ENCODE assay signal across 21 mouse cellular contexts in genomic region chr5:24401969-24402368, GRCm38 (mm10). TPM values are rescaled to one million over a fixed set of nuclear protein-coding genes. Genes with fewer than 3 reads are reported as not detected.
DNase-seq lines count a peak whose midpoint lies in the region; ATAC-seq and TF ChIP-seq lines count a peak whose summit lies in the region.
"Had no signal": no experiment of that assay in that cellular context is flagged by ENCODE, and none has a peak within 500 bp of the region (broad histone marks: within the 10 kb centered on the region; RNA-seq: fewer than 3 reads in every experiment).

No protein-coding gene starts in this region.

- no peak overlapping the region for H3K9ac ChIP-seq in heart, postnatal 0 days (replicated peaks; ENCODE audit: low read depth, low read length)
- no peak overlapping the region for H3K9ac ChIP-seq in lung, embryonic 14.5 days
- H3K9ac ChIP-seq in hindbrain, embryonic 16.5 days (ENCODE audit: low read depth, low read length) = no peak overlapping the region
- no peak overlapping the region for H3K9ac ChIP-seq in kidney, embryonic 16.5 days (replicated peaks; ENCODE audit: low read length)
- H3K9ac ChIP-seq: limb, embryonic 13.5 days; liver, embryonic 15.5 days had no signal

- no peak overlapping the region for H3K27ac ChIP-seq in heart, postnatal 0 days (ENCODE audit: low read depth)
- H3K27ac ChIP-seq in lung, embryonic 14.5 days (ENCODE audit: low read depth) = no peak overlapping the region
- H3K27ac ChIP-seq in hindbrain, embryonic 16.5 days (ENCODE audit: low read depth, low read length) = no peak overlapping the region
- no peak overlapping the region for H3K27ac ChIP-seq in kidney, embryonic 16.5 days (ENCODE audit: low read length)
- H3K27ac ChIP-seq: forebrain, embryonic 10.5 days; gastrocnemius, adult 2 months; limb, embryonic 13.5 days; liver, embryonic 15.5 days had no signal

- H3K36me3 ChIP-seq in heart, postnatal 0 days (replicated peaks; ENCODE audit: control insufficient read depth, insufficient read depth, low read length) = peaks cover 59% of the 10 kb centered on the region
- peaks cover 35% of the 10 kb centered on the region; the same call in 1 of the 2 replicates for H3K36me3 ChIP-seq in lung, embryonic 14.5 days (ENCODE audit: insufficient read depth)
- H3K36me3 ChIP-seq in hindbrain, embryonic 16.5 days (ENCODE audit: control insufficient read depth, insufficient read depth, low read length) = peaks cover 4% of the 10 kb centered on the region
- H3K36me3 ChIP-seq in kidney, embryonic 16.5 days (ENCODE audit: insufficient read depth, low read length) = peaks cover 17% of the 10 kb centered on the region

- no peaks in the 10 kb centered on the region for H3K4me1 ChIP-seq in heart, postnatal 0 days (ENCODE audit: control insufficient read depth, insufficient read depth)
- no peaks in the 10 kb centered on the region for H3K4me1 ChIP-seq in lung, embryonic 14.5 days (ENCODE audit: insufficient read depth)
- no peaks in the 10 kb centered on the region; the same call in 1 of the 2 replicates for H3K4me1 ChIP-seq in hindbrain, embryonic 16.5 days (ENCODE audit: control insufficient read depth, insufficient read depth, low read depth, low read length)
- no peaks in the 10 kb centered on the region for H3K4me1 ChIP-seq in kidney, embryonic 16.5 days (ENCODE audit: insufficient read depth, low read length)
- H3K4me1 ChIP-seq: limb, embryonic 13.5 days had no signal

- DNase-seq in heart, postnatal 0 days (ENCODE audit: low spot score) = no peak
- no peak for DNase-seq in heart, adult 18-20 months
- DNase-seq in lung, embryonic 14.5 days = no peak
- no peak for DNase-seq in lung, adult 18-20 months
- DNase-seq in Muller cell, postnatal 12 days (ENCODE audit: inconsistent ontology term) = peak; percentile 46
- no peak for DNase-seq in thymus, postnatal 36 days
- DNase-seq: adrenal gland, postnatal 25 days; gastrocnemius, adult 2 months; heart, adult 11 months; kidney, adult 2 months; lung, postnatal 4 days; right cerebral cortex, adult 18-20 months; spleen, adult 18-20 months; thymus, postnatal 4 days had no signal

- WGBS in heart, postnatal 0 days = 32% methylated on average over 9 of the region's 9 CpGs
- 68% methylated on average over 9 of the region's 9 CpGs for WGBS in lung, embryonic 14.5 days
- 51% methylated on average over 9 of the region's 9 CpGs for WGBS in hindbrain, embryonic 16.5 days
- 89% methylated on average over 9 of the region's 9 CpGs for WGBS in kidney, embryonic 16.5 days

- no peak overlapping the region for H3K4me2 ChIP-seq in heart, postnatal 0 days (ENCODE audit: low read depth, low read length)
- H3K4me2 ChIP-seq in lung, embryonic 14.5 days = no peak overlapping the region
- no peak overlapping the region for H3K4me2 ChIP-seq in hindbrain, embryonic 16.5 days (ENCODE audit: low read length)
- H3K4me2 ChIP-seq in kidney, embryonic 16.5 days (replicated peaks; ENCODE audit: low read depth, low read length) = no peak overlapping the region
- H3K4me2 ChIP-seq: limb, embryonic 13.5 days; liver, embryonic 15.5 days had no signal

- TF ChIP-seq EP300 in heart, postnatal 0 days (IDR thresholded peaks at IDR 0.05; ENCODE audit: low read depth) = no peak

- TF ChIP-seq CTCF in heart, postnatal 0 days (IDR thresholded peaks at IDR 0.05; ENCODE audit: low read depth) = no peak
- TF ChIP-seq CTCF in lung, embryonic 14.5 days (IDR thresholded peaks at IDR 0.05; ENCODE audit: low read depth) = no peak

- H3K27me3 ChIP-seq in heart, postnatal 0 days (ENCODE audit: control insufficient read depth, insufficient read depth, low read length) = no peaks in the 10 kb centered on the region
- H3K27me3 ChIP-seq in lung, embryonic 14.5 days (ENCODE audit: insufficient read depth, low read length) = no peaks in the 10 kb centered on the region
- H3K27me3 ChIP-seq in hindbrain, embryonic 16.5 days (replicated peaks; ENCODE audit: control insufficient read depth, insufficient read depth, low read length) = no peaks in the 10 kb centered on the region
- H3K27me3 ChIP-seq in kidney, embryonic 16.5 days (ENCODE audit: insufficient read depth, low read length) = no peaks in the 10 kb centered on the region
- H3K27me3 ChIP-seq: limb, embryonic 13.5 days; liver, embryonic 15.5 days had no signal

- H3K9me3 ChIP-seq in heart, postnatal 0 days (replicated peaks; ENCODE audit: control insufficient read depth, low read length) = no peaks in the 10 kb centered on the region
- H3K9me3 ChIP-seq in lung, embryonic 14.5 days (ENCODE audit: low read depth, low read length) = no peaks in the 10 kb centered on the region
- H3K9me3 ChIP-seq in hindbrain, embryonic 16.5 days (ENCODE audit: control insufficient read depth, low read length) = no peaks in the 10 kb centered on the region
- H3K9me3 ChIP-seq in kidney, embryonic 16.5 days (ENCODE audit: low read length) = no peaks in the 10 kb centered on the region
- H3K9me3 ChIP-seq: forebrain, embryonic 10.5 days; limb, embryonic 13.5 days; liver, embryonic 15.5 days had no signal

- ATAC-seq in heart, postnatal 0 days (ENCODE audit: insufficient read depth, low read depth) = peak; percentile 47
- ATAC-seq in lung, embryonic 14.5 days (ENCODE audit: insufficient read depth) = peak; percentile 47; the same call in 1 of the 2 replicates
- ATAC-seq in hindbrain, embryonic 16.5 days = peak; percentile 70
- ATAC-seq in kidney, embryonic 16.5 days (ENCODE audit: low FRiP score, low TSS enrichment) = no peak
- ATAC-seq: CD4-positive, CD25-positive, alpha-beta regulatory T cell, adult 4 months had no signal

- H3K4me3 ChIP-seq in heart, postnatal 0 days (ENCODE audit: low read depth, low read length) = no peak overlapping the region
- H3K4me3 ChIP-seq in lung, embryonic 14.5 days (ENCODE audit: low read depth, low read length) = no peak overlapping the region
- H3K4me3 ChIP-seq in hindbrain, embryonic 16.5 days (ENCODE audit: low read length) = no peak overlapping the region
- H3K4me3 ChIP-seq in kidney, embryonic 16.5 days (ENCODE audit: low read length) = no peak overlapping the region
- H3K4me3 ChIP-seq: forebrain, embryonic 10.5 days; gastrocnemius, adult 2 months; limb, embryonic 13.5 days; liver, embryonic 15.5 days had no signal

RNA-seq across cellular contexts. Expression of gene Abcb8, which starts 8.5 kb away (rescaled TPM):
- 141 and 159 TPM in 2 replicates for total RNA-seq in heart, postnatal 0 days (2014; rRNA removed; ENCODE audit: low replicate concordance)
- polyA plus RNA-seq in heart, postnatal 0 days (2015; fragmentation: Nextera tagmentation; extraction: Ambion mirVana) = 69.2 and 73.2 TPM in 2 replicates
- 10 to 100 TPM; 87.2 to 90.7 TPM for total RNA-seq in heart, adult 18-20 months (2021)
- polyA plus RNA-seq in lung, embryonic 14.5 days (2014; fragmentation: Nextera tagmentation; extraction: Ambion mirVana) = 39.4 and 43.5 TPM in 2 replicates
- polyA plus RNA-seq in hindbrain, embryonic 16.5 days (2015; fragmentation: Nextera tagmentation; extraction: Ambion mirVana) = 52.4 and 53.7 TPM in 2 replicates
- 76.1 and 80.3 TPM in 2 replicates for polyA plus RNA-seq in kidney, embryonic 16.5 days (2015; fragmentation: Nextera tagmentation; extraction: Ambion mirVana)

RNA-seq across cellular contexts. Expression of gene Atg9b, which starts 10.0 kb away (rescaled TPM):
- 0.15 and 0.66 TPM in 2 replicates for total RNA-seq in heart, postnatal 0 days (2014; rRNA removed; ENCODE audit: low replicate concordance)
- polyA plus RNA-seq in heart, postnatal 0 days (2015; fragmentation: Nextera tagmentation; extraction: Ambion mirVana) = 0.34 and 0.47 TPM in 2 replicates
- 1 to 10 TPM in 1 of 2 experiments, under 1 TPM in 1; 0.75 to 1.4 TPM for total RNA-seq in heart, adult 18-20 months (2021)
- 0.53 and 0.71 TPM in 2 replicates for polyA plus RNA-seq in lung, embryonic 14.5 days (2014; fragmentation: Nextera tagmentation; extraction: Ambion mirVana)
- polyA plus RNA-seq in hindbrain, embryonic 16.5 days (2015; fragmentation: Nextera tagmentation; extraction: Ambion mirVana) = 3.6 and 4.6 TPM in 2 replicates
- polyA plus RNA-seq in kidney, embryonic 16.5 days (2015; fragmentation: Nextera tagmentation; extraction: Ambion mirVana) = 1.0 and 1.7 TPM in 2 replicates
- total RNA-seq: monocyte, adult 5-6 weeks had no signal

RNA-seq across cellular contexts. Expression of gene Asic3, which starts 11.2 kb away (rescaled TPM):
- total RNA-seq in heart, postnatal 0 days (2014; rRNA removed; ENCODE audit: low replicate concordance) = not detected in 2 replicates
- 0.08 and 0.10 TPM in 2 replicates for polyA plus RNA-seq in heart, postnatal 0 days (2015; fragmentation: Nextera tagmentation; extraction: Ambion mirVana)
- not detected for total RNA-seq in heart, adult 18-20 months (2021)
- not detected in 2 replicates for polyA plus RNA-seq in lung, embryonic 14.5 days (2014; fragmentation: Nextera tagmentation; extraction: Ambion mirVana)
- polyA plus RNA-seq in hindbrain, embryonic 16.5 days (2015; fragmentation: Nextera tagmentation; extraction: Ambion mirVana) = 0.85 and 1.0 TPM in 2 replicates
- 0.40 and 0.55 TPM in 2 replicates for polyA plus RNA-seq in kidney, embryonic 16.5 days (2015; fragmentation: Nextera tagmentation; extraction: Ambion mirVana)
- total RNA-seq: monocyte, adult 5-6 weeks had no signal
- polyA plus RNA-seq: CD4-positive, CD25-positive, alpha-beta regulatory T cell, adult 4 months; forebrain, embryonic 10.5 days; liver, embryonic 15.5 days had no signal

RNA-seq across cellular contexts. Expression of gene Cdk5, which starts 21.4 kb away (rescaled TPM):
- total RNA-seq in heart, postnatal 0 days (2014; rRNA removed; ENCODE audit: low replicate concordance) = 17.3 and 21.6 TPM in 2 replicates
- polyA plus RNA-seq in heart, postnatal 0 days (2015; fragmentation: Nextera tagmentation; extraction: Ambion mirVana) = 30.9 and 32.2 TPM in 2 replicates
- total RNA-seq in heart, adult 18-20 months (2021) = 10 to 100 TPM; 19.3 to 23.0 TPM
- polyA plus RNA-seq in lung, embryonic 14.5 days (2014; fragmentation: Nextera tagmentation; extraction: Ambion mirVana) = 33.6 and 35.5 TPM in 2 replicates
- 139 and 140 TPM in 2 replicates for polyA plus RNA-seq in hindbrain, embryonic 16.5 days (2015; fragmentation: Nextera tagmentation; extraction: Ambion mirVana)
- polyA plus RNA-seq in kidney, embryonic 16.5 days (2015; fragmentation: Nextera tagmentation; extraction: Ambion mirVana) = 51.1 and 51.5 TPM in 2 replicates

RNA-seq across cellular contexts. Expression of gene Slc4a2, which starts 21.7 kb away (rescaled TPM):
- total RNA-seq in heart, postnatal 0 days (2014; rRNA removed; ENCODE audit: low replicate concordance) = 74.9 and 110 TPM in 2 replicates
- 20.8 and 21.5 TPM in 2 replicates for polyA plus RNA-seq in heart, postnatal 0 days (2015; fragmentation: Nextera tagmentation; extraction: Ambion mirVana)
- total RNA-seq in heart, adult 18-20 months (2021) = 10 to 100 TPM; 25.5 to 30.3 TPM
- polyA plus RNA-seq in lung, embryonic 14.5 days (2014; fragmentation: Nextera tagmentation; extraction: Ambion mirVana) = 29.9 and 35.5 TPM in 2 replicates
- polyA plus RNA-seq in hindbrain, embryonic 16.5 days (2015; fragmentation: Nextera tagmentation; extraction: Ambion mirVana) = 29.0 and 29.8 TPM in 2 replicates
- 52.5 and 53.8 TPM in 2 replicates for polyA plus RNA-seq in kidney, embryonic 16.5 days (2015; fragmentation: Nextera tagmentation; extraction: Ambion mirVana)
